ENCODE assay signal across 11 mouse cellular contexts in the genomic region with DNA sequence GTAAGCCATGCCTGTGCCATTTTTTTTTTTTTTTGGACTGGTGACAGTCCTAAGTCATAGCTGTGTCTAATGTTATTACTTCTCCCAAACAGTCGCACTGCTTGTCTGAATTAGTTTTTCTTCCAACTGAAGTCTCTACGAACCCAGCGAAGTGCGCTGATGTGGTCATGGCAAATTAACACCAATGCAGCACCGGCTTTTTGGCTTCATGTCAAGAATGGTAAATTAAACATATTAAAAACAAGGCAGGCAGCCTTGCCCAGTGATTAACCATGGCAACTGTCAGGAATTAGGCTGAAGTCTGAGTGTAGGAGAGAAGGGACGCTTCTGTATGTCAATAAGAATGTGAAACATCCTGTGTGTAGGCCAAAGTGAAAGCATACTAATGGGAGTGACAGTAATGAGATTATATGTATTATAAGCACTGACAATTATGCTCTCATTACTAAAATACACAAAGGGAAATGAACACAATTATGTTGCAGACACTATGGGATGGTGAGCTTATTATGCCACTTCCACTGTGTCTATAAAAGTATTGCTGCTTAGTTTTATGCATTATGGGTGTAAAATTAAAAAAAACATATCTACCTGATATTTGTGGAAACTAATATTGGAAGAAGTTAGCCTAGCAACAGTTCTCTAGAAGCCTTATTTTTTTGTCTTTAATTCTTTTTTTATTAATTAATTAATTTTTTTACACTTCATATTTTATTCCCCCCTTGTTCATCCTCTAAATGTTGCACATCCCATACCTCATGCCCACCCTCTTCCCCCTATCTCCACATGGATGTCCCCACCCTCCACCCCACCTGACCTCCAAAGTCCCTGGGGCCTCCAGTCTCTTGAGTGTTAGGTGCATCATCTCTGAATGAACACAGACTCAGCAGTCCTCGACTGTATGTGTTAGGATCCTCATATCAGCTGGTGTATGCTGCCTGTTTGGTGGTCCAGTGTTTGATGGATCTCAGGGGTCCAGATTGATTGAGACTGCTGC.
DNase-seq lines count a peak whose midpoint lies in the region; ATAC-seq lines count a peak whose summit lies in the region.
"Had no signal": no experiment of that assay in that cellular context is flagged by ENCODE, and none has a peak within 500 bp of the region (broad histone marks: within the 10 kb centered on the region; RNA-seq: fewer than 3 reads in every experiment).

No protein-coding gene starts in this region.

- no peak overlapping the region for H3K4me3 ChIP-seq in hindbrain, embryonic 13.5 days
- H3K4me3 ChIP-seq in midbrain, embryonic 16.5 days (ENCODE audit: low read depth, low read length) = no peak overlapping the region

- peaks cover 37% of the 10 kb centered on the region for H3K27me3 ChIP-seq in hindbrain, embryonic 13.5 days
- peaks cover 3% of the 10 kb centered on the region; the same call in 1 of the 2 replicates for H3K27me3 ChIP-seq in midbrain, embryonic 16.5 days (ENCODE audit: control insufficient read depth, insufficient read depth, low read depth, low read length)
- H3K27me3 ChIP-seq: CH12.LX had no signal

- peak; percentile 12 for DNase-seq in brain, adult 2 months (ENCODE audit: low read depth, low spot score)
- peak; percentile 32 for DNase-seq in embryo, embryonic 11 days
- no peak for DNase-seq in layer of hippocampus, adult 9-10 months (ENCODE audit: low spot score)
- no peak for DNase-seq in heart, postnatal 4 days
- DNase-seq in cerebellum, adult 11 months = no peak
- DNase-seq: lung, embryonic 14.5 days had no signal

- no peak overlapping the region for H3K9ac ChIP-seq in hindbrain, embryonic 13.5 days
- H3K9ac ChIP-seq in midbrain, embryonic 16.5 days (ENCODE audit: low read depth, low read length) = no peak overlapping the region
- H3K9ac ChIP-seq: lung, embryonic 14.5 days had no signal

- no peaks in the 10 kb centered on the region for H3K9me3 ChIP-seq in hindbrain, embryonic 13.5 days
- H3K9me3 ChIP-seq in midbrain, embryonic 16.5 days (replicated peaks; ENCODE audit: control insufficient read depth, low read length, poor library complexity, severe bottlenecking) = no peaks in the 10 kb centered on the region

- H3K4me1 ChIP-seq in hindbrain, embryonic 13.5 days (replicated peaks) = peaks cover 7% of the 10 kb centered on the region; the same call in 1 of the 2 replicates
- H3K4me1 ChIP-seq in midbrain, embryonic 16.5 days (ENCODE audit: control insufficient read depth, insufficient read depth, low read length) = peaks cover 4% of the 10 kb centered on the region; the same call in 1 of the 2 replicates

- H3K4me2 ChIP-seq in hindbrain, embryonic 13.5 days = no peak overlapping the region
- no peak overlapping the region for H3K4me2 ChIP-seq in midbrain, embryonic 16.5 days (ENCODE audit: low read length)
- H3K4me2 ChIP-seq: heart, embryonic 11.5 days; lung, embryonic 14.5 days had no signal

- 28% methylated on average over 7 of the region's 7 CpGs for WGBS in hindbrain, embryonic 13.5 days
- 28% methylated on average over 7 of the region's 7 CpGs for WGBS in midbrain, embryonic 16.5 days

- no peak overlapping the region for H3K27ac ChIP-seq in hindbrain, embryonic 13.5 days
- no peak overlapping the region for H3K27ac ChIP-seq in midbrain, embryonic 16.5 days (ENCODE audit: low read length)

- peak; percentile 98 for ATAC-seq in hindbrain, embryonic 13.5 days (ENCODE audit: low FRiP score)
- ATAC-seq in midbrain, embryonic 16.5 days = peak; percentile 94
- ATAC-seq: intestine, embryonic 16.5 days had no signal

- H3K36me3 ChIP-seq in hindbrain, embryonic 13.5 days = no peaks in the 10 kb centered on the region
- no peaks in the 10 kb centered on the region for H3K36me3 ChIP-seq in midbrain, embryonic 16.5 days (ENCODE audit: control insufficient read depth, insufficient read depth, low read length)

Comparison
In these comparisons a context has a peak if more than half of its experiments do, and no peak if none do; other contexts are left out.
1. DNase-seq: peak in brain, adult 2 months (single experiment) and embryo, embryonic 11 days (single experiment); none in layer of hippocampus, adult 9-10 months (single experiment), heart, postnatal 4 days (single experiment) and cerebellum, adult 11 months (single experiment).